Mouse (Mus musculus) urinary bladder, postnatal 36 days (tissue): ENCODE data around the gene BC048679.

Experiments used
- DNase-seq, 2 experiments: peaks; one replicate each; pipeline ENCODE4 v3.0.0; 2022; ENCODE audit warnings: low spot score in 2 of 2, mixed read lengths in 1 of 2

The BC048679 gene

DNA sequence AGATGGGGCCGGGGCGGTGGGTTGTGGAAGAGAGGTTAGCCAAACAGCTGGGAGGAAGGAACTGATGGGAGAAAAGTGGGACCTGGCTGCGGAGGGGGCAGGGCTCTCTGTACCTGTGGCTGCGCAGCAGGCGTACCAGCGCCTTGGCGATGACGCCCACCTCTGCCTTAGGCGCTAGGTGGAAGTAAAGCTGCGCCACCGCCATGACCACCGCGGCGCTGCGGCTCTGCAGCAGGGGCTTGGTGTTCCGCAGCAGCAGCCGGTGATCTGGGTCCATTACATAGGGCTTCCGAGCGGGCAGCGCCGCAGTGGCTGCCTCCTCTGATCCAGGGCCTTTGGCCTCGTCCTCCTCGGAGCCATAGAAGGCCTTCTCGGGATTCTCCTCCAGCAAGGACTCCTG lies 21.2 kb downstream of the BC048679 start:
- DNase-seq: no peak

DNA sequence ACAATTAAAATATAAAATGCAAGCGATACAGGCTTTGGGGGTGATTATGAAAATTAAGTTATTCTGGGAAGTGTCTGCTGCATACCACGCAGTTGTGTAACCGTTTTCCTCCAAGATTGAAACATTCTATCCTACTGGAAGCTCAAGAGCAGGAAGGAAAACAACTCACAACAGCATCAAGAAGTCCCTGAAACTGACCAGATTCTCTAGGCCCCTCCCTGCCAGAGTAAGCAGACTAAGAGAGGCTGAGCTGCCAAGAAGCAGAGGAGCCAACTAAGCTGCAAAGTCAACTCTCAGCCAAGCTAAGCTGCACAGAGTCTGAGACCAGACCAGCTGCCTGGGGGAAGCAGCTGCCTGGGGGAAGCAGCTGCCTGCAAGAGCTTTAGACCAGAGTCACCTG lies 22.9 kb downstream of the BC048679 start:
- DNase-seq: no peak

DNA sequence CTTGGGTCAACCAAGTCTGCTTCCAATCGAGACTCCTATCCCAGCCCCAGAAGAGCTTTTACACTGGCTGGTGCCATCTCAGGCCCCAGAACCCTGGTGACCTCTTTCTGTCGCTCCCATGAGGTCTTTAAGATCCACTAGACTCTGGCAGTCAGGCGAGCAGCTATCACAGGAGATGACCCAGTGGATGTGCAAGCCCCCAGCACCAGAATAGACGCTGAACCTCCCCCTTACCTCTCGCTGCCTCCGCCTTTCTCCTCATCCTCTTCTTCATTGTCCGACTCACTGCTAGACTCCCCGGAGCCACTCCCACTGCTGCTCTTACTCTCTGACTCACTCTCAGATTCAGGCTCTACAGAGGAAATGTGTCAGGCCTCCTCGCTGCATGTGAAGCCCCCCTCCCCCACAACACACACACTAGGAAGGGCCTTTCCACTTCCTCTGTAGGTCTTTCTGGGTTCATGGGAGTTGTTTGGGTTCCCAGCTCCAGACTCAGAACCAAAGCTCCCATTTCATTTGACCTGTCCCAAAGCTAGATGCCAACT lies 33.1 kb downstream of the BC048679 start:
- no peak for DNase-seq

DNA sequence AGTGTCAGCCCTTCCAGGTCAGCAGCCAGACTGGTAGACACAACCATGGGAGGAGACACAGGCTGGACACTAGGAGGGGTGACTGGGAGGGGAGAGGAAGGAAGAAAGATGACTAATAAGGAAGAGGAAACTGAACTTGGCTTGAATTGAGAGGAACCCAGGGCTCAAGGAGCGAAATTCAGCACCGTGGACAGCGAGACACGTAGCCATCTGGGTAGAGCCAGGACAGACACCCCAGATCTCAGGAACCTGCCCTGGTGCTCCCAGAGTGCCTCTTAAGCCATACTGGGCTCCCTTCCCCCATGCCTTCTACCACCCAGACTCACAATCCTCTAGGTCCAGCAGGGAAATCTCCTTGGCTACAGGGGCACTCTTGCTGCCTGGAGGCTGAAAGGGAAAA lies 34.0 kb downstream of the BC048679 start:
- DNase-seq: no peak

DNA sequence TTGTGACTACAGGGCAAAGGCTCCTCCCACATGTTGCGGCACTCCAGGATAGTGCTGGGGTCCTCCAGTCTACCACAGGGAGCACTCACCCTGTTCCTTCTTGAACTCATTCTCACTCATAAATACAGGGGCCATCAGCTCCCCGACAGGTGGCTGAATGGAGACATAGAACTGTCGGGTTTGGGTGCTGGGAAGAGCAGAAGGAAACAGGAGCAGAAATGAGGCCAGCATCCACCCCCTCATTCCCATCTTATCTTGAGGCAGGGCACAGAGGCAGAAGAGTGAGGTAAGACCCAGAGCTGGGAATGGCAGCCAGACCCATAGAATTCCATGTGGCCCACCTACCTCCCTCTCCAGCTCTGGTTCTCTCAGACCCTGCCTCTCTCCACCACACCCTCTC lies 35.3 kb downstream of the BC048679 start:
- no peak for DNase-seq

DNA sequence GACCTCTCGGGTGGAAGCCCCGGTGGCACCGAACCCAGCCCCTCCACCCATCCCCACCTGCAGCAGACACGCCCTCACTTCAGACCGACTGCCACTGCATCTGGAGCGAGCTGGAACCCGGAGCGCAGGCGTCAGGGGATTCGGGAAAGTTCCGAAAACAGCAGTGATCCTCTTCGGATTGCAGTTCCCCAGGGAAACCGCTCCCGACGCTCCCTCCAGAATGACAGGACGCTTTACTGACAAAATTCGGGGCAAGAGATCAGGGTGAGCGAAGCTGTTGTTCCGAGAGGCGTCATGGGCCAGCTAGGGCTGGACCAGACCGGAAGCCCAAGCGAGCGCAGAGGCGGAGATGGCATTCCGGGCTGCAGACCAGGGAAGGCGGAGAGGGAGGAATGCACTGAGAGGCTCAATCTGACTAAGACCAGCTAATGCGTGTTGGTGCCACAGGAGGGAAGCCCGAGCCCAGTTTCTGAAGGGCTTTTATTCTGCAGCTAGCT lies 42.9 kb downstream of the BC048679 start, which contains the start of gene Cpeb1:
Cpeb1 (minus strand) TSS at position 311 of the 497 bp plus-strand sequence.
- peak; percentile 52 to 73 for DNase-seq

DNA sequence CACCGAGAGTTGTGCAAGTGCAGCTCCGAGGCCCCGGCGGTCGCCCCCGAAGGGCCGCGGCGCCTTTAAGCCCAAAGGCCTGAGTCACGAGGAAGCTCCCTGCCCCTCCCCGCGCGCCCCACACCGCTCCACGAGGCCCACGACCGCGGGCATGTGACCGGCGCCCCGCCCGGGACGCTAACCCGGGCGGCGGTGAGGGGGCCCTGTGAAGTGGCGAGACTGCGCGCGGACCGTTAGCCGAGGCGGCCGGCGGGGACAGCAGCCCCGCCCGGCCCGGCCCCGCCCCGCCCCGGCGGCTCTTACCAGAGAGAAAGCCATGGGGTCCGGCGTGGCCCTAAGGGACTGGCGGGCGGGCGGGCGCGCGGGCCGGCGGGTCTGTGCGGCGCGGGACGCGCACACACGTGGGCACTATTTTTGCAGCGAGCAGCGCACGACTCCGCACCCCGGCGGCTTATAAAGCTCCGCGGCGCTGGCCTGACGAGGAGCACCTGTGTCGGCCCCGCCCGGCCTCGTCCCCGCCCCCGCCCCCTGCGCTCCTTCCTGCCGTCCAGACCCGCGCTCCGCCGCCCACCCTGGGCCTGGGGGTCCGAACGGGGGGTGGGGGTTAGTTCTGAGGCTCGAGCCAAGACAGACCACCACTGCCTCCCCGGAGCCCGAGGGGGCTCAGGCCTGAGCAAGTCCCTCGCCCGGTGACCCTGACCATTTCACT lies 43.6 kb downstream of the BC048679 start:
- peak; percentile 24 to 52 for DNase-seq

DNA sequence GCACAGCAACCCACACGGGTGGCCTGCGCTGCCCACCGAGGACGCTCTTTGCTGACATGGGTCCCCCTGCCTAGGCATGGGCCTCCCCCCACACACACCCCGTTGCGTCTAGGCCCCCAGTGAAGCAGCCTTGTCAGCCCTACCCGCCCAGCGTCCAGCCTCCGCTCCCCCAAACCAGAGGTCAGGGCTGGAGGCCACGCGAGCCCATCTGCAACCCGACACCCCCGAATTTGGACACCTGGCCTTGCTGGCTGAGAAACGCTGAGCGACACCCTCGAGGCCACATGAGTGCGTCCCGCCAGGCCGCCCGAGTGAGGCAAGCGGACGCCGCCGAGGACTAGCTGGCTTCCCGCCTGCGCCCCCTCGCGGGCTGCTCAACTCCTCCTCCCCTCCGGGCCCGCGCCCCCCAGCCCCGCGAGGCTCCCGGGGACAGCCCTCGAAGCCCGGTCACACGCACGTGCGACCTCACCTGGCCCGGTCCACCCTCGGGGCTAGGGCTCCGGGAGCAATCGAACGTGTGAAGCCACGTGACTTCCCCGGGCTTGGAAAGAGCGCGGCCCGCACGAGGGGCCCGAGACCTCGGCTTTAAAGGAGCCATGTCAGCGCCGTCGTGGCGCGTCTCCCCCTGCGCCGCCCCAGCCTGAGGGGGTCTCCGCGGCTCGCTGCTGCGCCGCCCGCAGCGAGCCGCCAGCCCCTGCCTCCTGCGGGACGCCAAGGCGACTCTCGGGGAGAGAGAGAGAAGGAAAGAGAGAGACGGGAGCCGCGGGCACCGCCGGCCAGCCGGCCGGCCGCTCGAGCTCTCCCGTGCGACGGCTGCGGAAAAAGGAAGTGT lies 44.4 kb downstream of the BC048679 start:
- DNase-seq: peak; percentile 22 to 32

DNA sequence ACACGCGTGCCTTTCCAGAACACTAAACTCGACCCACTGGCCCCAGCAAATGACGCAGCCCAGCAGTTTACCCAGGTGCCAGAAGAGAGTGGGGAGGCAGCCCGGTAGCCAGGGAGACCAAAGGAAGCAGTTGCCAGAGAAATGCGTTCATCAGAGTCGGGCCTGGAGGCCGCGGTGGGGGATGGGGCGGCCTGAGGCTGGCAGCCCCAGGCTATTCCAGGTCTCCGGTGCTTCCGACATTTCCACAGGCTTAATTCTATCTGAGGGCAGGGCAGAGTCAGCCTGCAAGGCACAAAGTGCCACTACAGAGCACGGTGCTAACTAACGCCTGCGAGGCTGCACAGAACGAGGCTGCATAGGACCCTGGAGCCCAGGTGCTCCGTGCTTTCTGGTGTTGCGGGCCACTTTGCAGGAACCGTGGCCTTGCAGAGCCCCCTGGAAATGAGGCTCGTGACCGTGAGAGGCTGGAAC lies 45.1 kb downstream of the BC048679 start:
- peak; percentile 3 to 12 for DNase-seq
